Mouse (Mus musculus) liver, embryonic 14.5 days (tissue): Measurements from ENCODE around the gene Kif24. TPM values are rescaled to one million over a fixed set of nuclear protein-coding genes. Genes with fewer than 3 reads are reported as not detected.

Experiments
- ATAC-seq: fragments of 200-750 bp; cut with Nextera tagmentation; 2 replicates; pipeline ENCODE4 v1.8.0; 2017; ENCODE audit warnings: moderate number of reproducible peaks, mild to moderate bottlenecking, moderate library complexity; ENCODE audit not compliant: insufficient read depth
- DNase-seq, 3 experiments: peaks; one replicate each; pipeline ENCODE4 v3.0.0-alpha.2; 2012 to 2013; ENCODE audit warnings: low read depth in 3 of 3, low spot score in 3 of 3
- H3K27ac ChIP-seq: fragments of 300-500 bp; sonication (generic); 2 replicates; pipeline ENCODE4 v1.5.1; 2014; ENCODE audit warnings: moderate library complexity, mild to moderate bottlenecking, control low read depth, inconsistent platforms
- H3K27me3 ChIP-seq: fragments of 300-500 bp; sonication (generic); 2 replicates; pipeline ENCODE4 v1.6.1; 2014; ENCODE audit warnings: mild to moderate bottlenecking, low read length, moderate library complexity; ENCODE audit not compliant: control insufficient read depth, insufficient read depth
- H3K36me3 ChIP-seq: fragments of 300-500 bp; sonication (generic); replicated peaks from 2 replicates; pipeline ENCODE4 v1.6.1; 2014; ENCODE audit warnings: low read depth; ENCODE audit not compliant: control insufficient read depth, insufficient read depth
- H3K4me1 ChIP-seq, 2 experiments: fragments of 200-500 bp in 1 of 2; fragments of 300-500 bp in 1 of 2; sonication (generic) in 1 of 2; replicated peaks; 2 replicates each; pipeline ENCODE4 v1.6.1; 2012 to 2014; ENCODE audit warnings: antibody characterized with exemption in 1 of 2, inconsistent platforms in 1 of 2, low read length in 1 of 2; ENCODE audit not compliant: control insufficient read depth in 2 of 2, insufficient read depth in 2 of 2
- H3K4me2 ChIP-seq: fragments of 300-500 bp; sonication (generic); 2 replicates; pipeline ENCODE4 v1.6.1; 2014; ENCODE audit warnings: low read depth, mild to moderate bottlenecking, control low read depth, moderate library complexity
- H3K4me3 ChIP-seq, 2 experiments: fragments of 200-500 bp in 1 of 2; fragments of 300-500 bp in 1 of 2; sonication (generic) in 1 of 2; 2 replicates each; pipeline ENCODE4 v1.5.1; 2012 to 2014; ENCODE audit warnings: low read depth in 2 of 2, low read length in 2 of 2, mild to moderate bottlenecking in 2 of 2, control low read depth in 1 of 2, inconsistent platforms in 1 of 2, moderate library complexity in 1 of 2; ENCODE audit not compliant: insufficient read depth in 1 of 2
- H3K9ac ChIP-seq: fragments of 300-500 bp; sonication (generic); replicated peaks from 2 replicates; pipeline ENCODE4 v1.6.1; 2014; ENCODE audit warnings: mild to moderate bottlenecking, control low read depth, moderate library complexity
- H3K9me3 ChIP-seq: fragments of 300-500 bp; sonication (generic); 2 replicates; pipeline ENCODE4 v1.6.1; 2016; ENCODE audit warnings: low read length, mixed read lengths; ENCODE audit not compliant: control insufficient read depth
- CTCF ChIP-seq: IDR thresholded peaks from 2 replicates; pipeline ENCODE4 v1.5.1; 2016; ENCODE audit warnings: antibody characterized with exemption, low read depth, control low read depth
- EP300 ChIP-seq: IDR thresholded peaks from 2 replicates; pipeline ENCODE4 v1.6.1; 2016; ENCODE audit warnings: antibody characterized with exemption, low read depth
- WGBS: fragments of 180-500 bp; shearing (Covaris S2); extraction: QIAGEN DNeasy Blood & Tissue Kit; methylation state at CpG from one replicate; pipeline ENCODE4 v1.1.7; 2014; ENCODE audit not compliant: insufficient replicate concordance; 5-methylcytosine and 5-hydroxymethylcytosine counted together
- polyA plus RNA-seq, 2 experiments: library from polyadenylated mRNA; depleted of rRNA in 1 of 2; stranded (reverse) in 1 of 2; unstranded in 1 of 2; fragments of >200 nt; fragmentation: Nextera tagmentation in 1 of 2; extraction: Ambion mirVana in 1 of 2; gene quantifications; 2 replicates each; pipeline versions ENCODE4 v1.2.1 to v1.2.3; 2012 to 2014

The Kif24 gene
- polyA plus RNA-seq, 2 experiments = 4.0 to 4.2 TPM

DNA sequence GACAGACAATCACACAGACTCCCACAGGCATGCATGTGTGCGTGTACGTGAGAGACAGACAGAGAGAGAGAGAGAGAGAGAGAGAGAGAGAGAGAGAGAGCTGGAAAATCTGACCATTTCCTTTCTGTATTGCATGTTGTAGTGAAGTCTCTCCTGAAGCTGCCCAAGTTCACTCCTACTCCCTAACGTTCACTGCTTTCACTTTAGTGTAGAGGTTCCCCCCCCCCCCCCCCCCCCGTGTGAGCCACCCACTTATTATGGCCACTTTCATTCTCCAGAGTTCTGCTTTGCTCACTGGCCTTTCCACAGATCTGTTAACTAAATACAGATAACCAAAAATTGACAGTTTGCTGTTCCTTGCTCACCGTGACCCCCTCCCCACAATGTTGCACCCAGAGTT, 116.8 kb downstream of the Kif24 start:
- ATAC-seq = no peak
- Histone ChIP-seq H3K9ac (peak overlapping the region; percentile 98), H3K36me3 (no peaks in the 10 kb centered on the region), H3K27me3 (no peaks in the 10 kb centered on the region), H3K9me3 (no peaks in the 10 kb centered on the region), H3K4me1 (peaks cover 10 to 15% of the 10 kb centered on the region in 2 experiments), H3K4me3 (peak overlapping the region; percentile 16 to 80), H3K27ac (peak overlapping the region; percentile 46; the same call in 1 of the 2 replicates), H3K4me2 (peak overlapping the region; percentile 79)
- WGBS = 36% methylated on average over 5 of the region's 5 CpGs
- no peak for DNase-seq
- TF ChIP-seq CTCF (no peak), EP300 (no peak)

DNA sequence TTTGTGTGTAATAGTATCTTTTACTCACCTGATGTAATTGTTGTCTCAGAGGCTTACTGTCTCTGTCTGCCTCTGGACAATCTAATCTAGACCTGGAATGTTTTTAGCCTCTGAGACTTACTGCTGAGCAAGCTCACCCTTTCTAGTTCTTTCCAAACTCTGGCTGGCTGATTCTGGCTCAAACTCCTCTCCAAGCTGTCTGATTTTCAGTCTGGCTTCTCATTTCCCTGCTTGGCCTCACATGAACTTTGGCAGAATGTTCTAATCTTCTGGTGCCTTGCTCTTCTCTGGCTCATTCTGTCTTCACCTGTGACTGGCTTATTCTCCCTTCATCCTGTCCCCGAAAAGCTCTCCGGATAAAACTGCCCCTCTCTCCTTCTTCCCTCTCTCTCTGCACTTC, 118.7 kb downstream of the Kif24 start:
- no peaks in the 10 kb centered on the region for H3K27me3 ChIP-seq
- ATAC-seq (no peak), DNase-seq (no peak)
- TF ChIP-seq CTCF (no peak), EP300 (no peak)
- H3K27ac ChIP-seq = no peak overlapping the region
- H3K4me3 ChIP-seq = no peak overlapping the region
- no peak overlapping the region for H3K9ac ChIP-seq
- peaks cover 6 to 10% of the 10 kb centered on the region in 2 experiments for H3K4me1 ChIP-seq
- H3K36me3 ChIP-seq = no peaks in the 10 kb centered on the region
- 47% methylated on average over 2 of the region's 2 CpGs for WGBS
- no peak overlapping the region for H3K4me2 ChIP-seq
- no peaks in the 10 kb centered on the region for H3K9me3 ChIP-seq

DNA sequence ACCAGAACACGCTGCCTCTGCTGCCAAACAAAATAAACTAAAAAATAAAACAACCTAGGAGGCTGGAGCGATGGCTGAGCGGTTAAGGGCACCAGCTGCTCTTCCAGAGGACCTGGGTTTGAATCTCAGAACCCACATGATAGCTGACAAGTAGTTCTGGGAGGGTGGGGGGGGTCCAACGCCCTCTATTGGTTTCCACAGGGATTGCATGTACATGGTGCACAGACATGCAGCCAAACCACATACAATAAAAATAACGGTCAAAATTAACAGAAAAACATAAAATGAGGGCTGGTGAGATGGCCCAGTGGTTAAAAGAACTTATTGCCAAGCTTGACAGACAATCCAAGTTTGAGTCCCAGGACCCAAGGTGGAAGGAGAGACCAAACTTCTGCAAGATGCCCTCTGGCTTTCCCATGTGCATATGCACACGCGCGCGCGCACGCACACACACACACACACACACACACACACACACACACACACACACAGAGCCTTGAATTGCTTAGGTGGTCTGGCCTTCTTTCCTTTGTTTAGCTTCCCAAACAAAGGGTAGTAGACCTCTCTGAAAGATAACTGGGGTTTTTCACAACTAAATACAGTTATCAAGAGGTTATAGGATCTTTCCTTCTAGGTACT, 123.7 kb downstream of the Kif24 start:
- Histone ChIP-seq H3K36me3 (no peaks in the 10 kb centered on the region), H3K27me3 (no peaks in the 10 kb centered on the region), H3K9me3 (no peaks in the 10 kb centered on the region), H3K4me2 (no peak overlapping the region), H3K4me3 (no peak overlapping the region), H3K27ac (no peak overlapping the region), H3K4me1 (peaks cover 7 to 8% of the 10 kb centered on the region in 2 experiments), H3K9ac (no peak overlapping the region)
- 84% methylated on average over 11 of the region's 11 CpGs for WGBS
- ATAC-seq (no peak), DNase-seq (no peak)
- TF ChIP-seq CTCF (peak; percentile 44; the same call in 1 of the 2 replicates), EP300 (no peak)

Other genes with a start within 250 kb of the Kif24 start
- gene Ubap2, start 189.7 kb downstream of the Kif24 start, polyA plus RNA-seq (2012; rRNA removed) = 17.7 and 18.9 TPM in 2 replicates
- 17.2 and 24.8 TPM in 2 replicates for gene Ubap2, start 189.7 kb downstream of the Kif24 start, polyA plus RNA-seq (2014; fragmentation: Nextera tagmentation; extraction: Ambion mirVana)
- 26.2 and 30.8 TPM in 2 replicates for gene Dcaf12, start 150.0 kb downstream of the Kif24 start, polyA plus RNA-seq (2012; rRNA removed)
- gene Dcaf12, start 150.0 kb downstream of the Kif24 start, polyA plus RNA-seq (2014; fragmentation: Nextera tagmentation; extraction: Ambion mirVana) = 47.3 and 52.4 TPM in 2 replicates
- 12.4 and 16.9 TPM in 2 replicates for gene Ubap1, start 115.9 kb downstream of the Kif24 start, polyA plus RNA-seq (2012; rRNA removed)
- 21.4 and 24.4 TPM in 2 replicates for gene Ubap1, start 115.9 kb downstream of the Kif24 start, polyA plus RNA-seq (2014; fragmentation: Nextera tagmentation; extraction: Ambion mirVana)
- gene Nudt2, start 264 bp upstream of the Kif24 start, polyA plus RNA-seq (2012; rRNA removed) = 7.6 and 13.3 TPM in 2 replicates
- gene Nudt2, start 264 bp upstream of the Kif24 start, polyA plus RNA-seq (2014; fragmentation: Nextera tagmentation; extraction: Ambion mirVana) = 22.4 and 22.5 TPM in 2 replicates
- 0.39 and 0.44 TPM in 2 replicates for gene AI464131, start 38.2 kb upstream of the Kif24 start, polyA plus RNA-seq (2012; rRNA removed)
- 0.33 and 0.62 TPM in 2 replicates for gene AI464131, start 38.2 kb upstream of the Kif24 start, polyA plus RNA-seq (2014; fragmentation: Nextera tagmentation; extraction: Ambion mirVana)
- gene 1110017D15Rik, start 52.4 kb upstream of the Kif24 start, polyA plus RNA-seq (2012; rRNA removed) = not detected in 2 replicates
- not detected in 2 replicates for gene 1110017D15Rik, start 52.4 kb upstream of the Kif24 start, polyA plus RNA-seq (2014; fragmentation: Nextera tagmentation; extraction: Ambion mirVana)
- gene Fam219a, start 104.7 kb upstream of the Kif24 start, polyA plus RNA-seq (2012; rRNA removed) = 1.8 TPM in 2 replicates
- gene Fam219a, start 104.7 kb upstream of the Kif24 start, polyA plus RNA-seq (2014; fragmentation: Nextera tagmentation; extraction: Ambion mirVana) = 0.38 and 0.58 TPM in 2 replicates
- 1.3 and 1.9 TPM in 2 replicates for gene Dnaic1, start 104.9 kb upstream of the Kif24 start, polyA plus RNA-seq (2012; rRNA removed)
- 2.1 and 2.6 TPM in 2 replicates for gene Dnaic1, start 104.9 kb upstream of the Kif24 start, polyA plus RNA-seq (2014; fragmentation: Nextera tagmentation; extraction: Ambion mirVana)
- gene Enho, start 175.4 kb upstream of the Kif24 start, polyA plus RNA-seq (2012; rRNA removed) = 1.2 and 1.5 TPM in 2 replicates
- 1.7 and 1.8 TPM in 2 replicates for gene Enho, start 175.4 kb upstream of the Kif24 start, polyA plus RNA-seq (2014; fragmentation: Nextera tagmentation; extraction: Ambion mirVana)
- 0.75 and 0.88 TPM in 2 replicates for gene Cntfr, start 232.2 kb upstream of the Kif24 start, polyA plus RNA-seq (2012; rRNA removed)
- gene Cntfr, start 232.2 kb upstream of the Kif24 start, polyA plus RNA-seq (2014; fragmentation: Nextera tagmentation; extraction: Ambion mirVana) = 0.17 and 0.32 TPM in 2 replicates
- gene Il11ra1, start 235.1 kb upstream of the Kif24 start, polyA plus RNA-seq (2012; rRNA removed) = 11.2 and 13.9 TPM in 2 replicates
- gene Il11ra1, start 235.1 kb upstream of the Kif24 start, polyA plus RNA-seq (2014; fragmentation: Nextera tagmentation; extraction: Ambion mirVana) = 23.8 and 27.1 TPM in 2 replicates
- gene Rpp25l, start 248.6 kb upstream of the Kif24 start, polyA plus RNA-seq (2012; rRNA removed) = 24.0 and 25.0 TPM in 2 replicates
- gene Rpp25l, start 248.6 kb upstream of the Kif24 start, polyA plus RNA-seq (2014; fragmentation: Nextera tagmentation; extraction: Ambion mirVana) = 31.4 and 38.2 TPM in 2 replicates